Mouse (Mus musculus) heart, embryonic 16.5 days (tissue): Measurements from ENCODE around the gene Tjap1. TPM values are rescaled to one million over a fixed set of nuclear protein-coding genes. Genes with fewer than 3 reads are reported as not detected.

Experiments used
- ATAC-seq: fragments of 200-750 bp; cut with Nextera tagmentation; replicated peaks from 2 replicates; pipeline ENCODE4 v1.8.0; 2017; ENCODE audit warnings: moderate number of reproducible peaks; ENCODE audit not compliant: insufficient read depth, low FRiP score; ENCODE audit errors: extremely low read depth
- H3K27ac ChIP-seq: fragments of 300-500 bp; sonication (generic); 2 replicates; pipeline ENCODE4 v1.5.1; 2014; ENCODE audit warnings: mild to moderate bottlenecking, low read length, control low read depth, moderate library complexity
- H3K27me3 ChIP-seq: fragments of 300-500 bp; sonication (generic); 2 replicates; pipeline ENCODE4 v1.6.1; 2014; ENCODE audit warnings: low read length, mixed read lengths; ENCODE audit not compliant: control insufficient read depth, insufficient read depth
- H3K36me3 ChIP-seq: fragments of 300-500 bp; sonication (generic); 2 replicates; pipeline ENCODE4 v1.6.1; 2014; ENCODE audit not compliant: control insufficient read depth, insufficient read depth
- H3K4me1 ChIP-seq: fragments of 300-500 bp; sonication (generic); 2 replicates; pipeline ENCODE4 v1.6.1; 2014; ENCODE audit warnings: low read length, mixed read lengths; ENCODE audit not compliant: control insufficient read depth, insufficient read depth
- H3K4me2 ChIP-seq: fragments of 300-500 bp; sonication (generic); 2 replicates; pipeline ENCODE4 v1.6.1; 2014; ENCODE audit warnings: low read depth, mild to moderate bottlenecking, control low read depth, low read length
- H3K4me3 ChIP-seq: fragments of 300-500 bp; sonication (generic); 2 replicates; pipeline ENCODE4 v1.5.1; 2014; ENCODE audit warnings: mild to moderate bottlenecking, control low read depth, low read length
- H3K9ac ChIP-seq: fragments of 300-500 bp; sonication (generic); 2 replicates; pipeline ENCODE4 v1.6.1; 2014; ENCODE audit warnings: low read length, control low read depth
- H3K9me3 ChIP-seq: fragments of 300-500 bp; sonication (generic); replicated peaks from 2 replicates; pipeline ENCODE4 v1.6.1; 2016; ENCODE audit warnings: low read length; ENCODE audit not compliant: control insufficient read depth
- WGBS: fragments of 180-500 bp; shearing (Covaris S2); extraction: QIAGEN DNeasy Blood & Tissue Kit; methylation state at CpG from one replicate; pipeline ENCODE4 v1.1.7; 2014; 5-methylcytosine and 5-hydroxymethylcytosine counted together
- polyA plus RNA-seq: library from polyadenylated mRNA; unstranded; fragments of >200 nt; fragmentation: Nextera tagmentation; extraction: Ambion mirVana; gene quantifications from 2 replicates; pipeline ENCODE4 v1.2.1, GENCODE M21; 2015

Gene Tjap1
- polyA plus RNA-seq, 1 experiment from 2014 or later: 42.5 TPM

DNA sequence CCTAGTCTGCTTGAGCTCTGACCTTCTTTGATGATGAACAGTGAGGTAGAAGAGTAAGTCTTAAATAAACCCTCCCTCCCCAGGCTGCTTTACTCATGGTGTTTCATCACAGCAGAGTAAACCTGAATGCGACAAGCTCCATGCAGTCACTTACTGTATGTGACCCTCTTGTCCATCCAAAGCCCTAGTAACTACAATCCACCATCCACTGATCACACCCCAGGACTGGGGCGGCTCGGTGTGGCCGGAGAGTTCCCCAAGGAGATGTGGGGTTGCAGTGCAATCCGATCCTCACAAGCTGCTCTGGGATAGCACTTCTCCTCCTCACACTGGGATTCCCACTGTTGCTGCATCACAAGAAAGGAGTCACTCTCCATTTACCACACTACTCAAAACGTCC lies 8.4 kb downstream of the Tjap1 start:
- H3K4me1 ChIP-seq: peaks cover 40% of the 10 kb centered on the region
- H3K9ac ChIP-seq: no peak overlapping the region; the same call in 1 of the 2 replicates
- no peak for ATAC-seq
- H3K9me3 ChIP-seq: no peaks in the 10 kb centered on the region
- H3K27ac ChIP-seq: peak overlapping the region; percentile 7
- H3K4me3 ChIP-seq: no peak overlapping the region
- H3K36me3 ChIP-seq: peaks cover 25% of the 10 kb centered on the region
- H3K27me3 ChIP-seq: no peaks in the 10 kb centered on the region
- 69% methylated on average over 6 of the region's 6 CpGs for WGBS
- no peak overlapping the region for H3K4me2 ChIP-seq

DNA sequence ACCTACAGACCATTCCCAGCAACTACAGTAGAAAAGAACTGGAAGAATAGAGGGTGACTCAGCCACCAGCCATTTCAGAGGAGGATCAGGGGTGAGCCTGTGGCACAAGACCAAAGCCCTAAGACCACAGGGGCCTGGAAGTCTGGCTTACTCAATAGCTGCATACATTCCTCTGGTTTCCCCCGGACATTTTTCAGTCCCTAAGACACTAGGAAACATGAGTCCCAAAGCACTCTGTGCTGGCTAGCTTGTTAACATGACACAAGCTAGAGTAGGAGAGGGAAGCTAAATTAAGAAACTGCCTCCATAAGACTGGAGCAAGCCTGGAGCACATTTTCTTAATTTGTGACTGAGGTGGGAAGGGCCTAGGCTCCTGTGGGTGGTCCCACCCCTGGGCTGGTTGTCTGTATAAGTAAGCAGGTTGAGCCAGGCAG lies 9.0 kb downstream of the Tjap1 start:
- Histone ChIP-seq H3K27ac (peak overlapping the region; percentile 77), H3K9ac (no peak overlapping the region; the same call in 1 of the 2 replicates), H3K4me3 (no peak overlapping the region), H3K4me1 (peaks cover 47% of the 10 kb centered on the region), H3K36me3 (peaks cover 22% of the 10 kb centered on the region), H3K9me3 (no peaks in the 10 kb centered on the region), H3K4me2 (no peak overlapping the region), H3K27me3 (no peaks in the 10 kb centered on the region)
- 44% methylated on average over 1 of the region's 1 CpGs for WGBS
- no peak; the same call in 1 of the 2 replicates for ATAC-seq

DNA sequence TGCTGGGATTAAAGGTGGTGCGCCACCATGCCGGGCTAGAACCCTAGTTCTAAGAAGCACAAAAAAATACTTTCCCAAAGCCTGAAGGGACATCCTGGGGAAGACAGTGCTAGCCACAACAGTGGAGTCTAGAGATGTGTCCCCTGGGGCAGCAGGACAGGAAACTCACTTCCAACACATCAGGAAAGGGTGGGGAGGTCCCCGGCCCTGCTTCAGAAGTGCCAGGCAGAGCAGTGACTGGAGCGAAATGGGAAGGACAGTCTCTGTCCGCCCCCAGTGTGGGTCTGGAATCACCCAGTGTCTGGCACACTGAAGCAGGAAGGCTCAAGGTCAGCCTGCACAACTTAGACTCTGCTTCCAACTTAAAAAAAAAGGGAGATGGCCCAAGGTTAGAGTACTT lies 10.2 kb downstream of the Tjap1 start:
- Histone ChIP-seq H3K9ac (no peak overlapping the region), H3K36me3 (peaks cover 18% of the 10 kb centered on the region), H3K9me3 (no peaks in the 10 kb centered on the region), H3K27me3 (no peaks in the 10 kb centered on the region), H3K4me1 (peaks cover 46% of the 10 kb centered on the region), H3K4me2 (no peak overlapping the region), H3K4me3 (no peak overlapping the region), H3K27ac (peak overlapping the region; percentile 23; the same call in 1 of the 2 replicates)
- WGBS: 70% methylated on average over 5 of the region's 5 CpGs
- ATAC-seq: no peak

DNA sequence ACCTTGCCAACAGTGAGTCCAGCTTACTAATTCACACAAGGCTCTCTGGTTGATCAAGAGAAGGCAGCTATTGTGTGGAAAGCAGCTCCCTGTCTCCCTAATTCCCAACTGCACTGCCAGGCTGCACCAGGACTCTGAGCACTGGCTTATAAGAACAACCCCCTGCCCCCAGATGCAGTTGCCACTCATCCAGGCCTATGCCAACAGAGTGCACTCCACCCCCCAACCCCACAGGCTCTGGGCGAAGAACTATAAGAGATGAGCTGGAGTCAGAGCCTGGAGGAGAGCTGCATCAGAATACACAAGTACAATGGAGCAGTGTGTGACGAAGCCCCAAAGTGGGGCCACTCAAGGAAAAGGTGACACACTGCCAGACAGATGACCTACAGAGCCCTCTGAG lies 10.8 kb downstream of the Tjap1 start:
- Histone ChIP-seq H3K4me3 (no peak overlapping the region), H3K4me1 (peaks cover 44% of the 10 kb centered on the region), H3K36me3 (peaks cover 14% of the 10 kb centered on the region), H3K9ac (no peak overlapping the region), H3K27ac (no peak overlapping the region), H3K9me3 (no peaks in the 10 kb centered on the region), H3K4me2 (no peak overlapping the region), H3K27me3 (no peaks in the 10 kb centered on the region)
- 87% methylated on average over 2 of the region's 2 CpGs for WGBS
- ATAC-seq: no peak

DNA sequence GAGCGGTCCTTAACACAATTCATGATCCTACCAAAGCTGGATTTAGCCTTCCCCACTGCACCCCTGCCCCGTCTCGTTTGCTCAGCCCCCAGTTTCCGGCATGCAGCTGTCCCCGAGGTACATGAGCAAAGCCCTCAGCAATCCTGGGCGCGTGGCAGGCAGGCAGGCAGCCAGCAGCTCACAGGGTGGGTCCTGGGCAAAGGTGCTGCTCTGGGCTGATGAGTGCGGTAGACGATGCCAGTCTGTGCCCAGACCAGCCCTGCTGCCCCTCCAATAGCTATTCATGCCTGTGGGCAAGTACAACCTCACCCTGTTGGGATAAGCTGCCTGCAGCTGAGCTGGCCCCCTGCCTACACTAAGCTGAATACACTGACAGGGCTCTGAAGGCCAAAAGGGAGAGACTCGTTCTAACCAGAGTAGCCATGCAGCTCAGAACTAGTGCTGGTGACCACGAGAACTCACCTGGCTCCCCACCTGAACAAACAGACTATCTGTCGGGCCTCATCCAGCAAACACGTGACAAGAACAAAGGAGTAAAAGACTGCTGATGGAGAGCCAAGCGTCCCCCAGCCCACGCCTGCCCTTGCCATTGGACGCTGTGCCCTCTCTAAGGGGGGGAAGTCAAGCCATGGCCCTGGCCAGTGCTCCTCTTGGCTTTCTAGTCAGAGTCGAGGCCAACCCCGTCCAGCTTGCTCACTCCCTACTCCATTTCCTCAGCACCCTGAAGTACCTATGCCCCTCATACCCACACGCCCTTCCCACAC lies 12.9 kb downstream of the Tjap1 start:
- Histone ChIP-seq H3K9me3 (no peaks in the 10 kb centered on the region), H3K4me2 (no peak overlapping the region), H3K27me3 (no peaks in the 10 kb centered on the region), H3K4me1 (peaks cover 47% of the 10 kb centered on the region), H3K27ac (peak overlapping the region; percentile 45), H3K36me3 (peaks cover 15% of the 10 kb centered on the region), H3K9ac (peak overlapping the region; percentile 28; the same call in 1 of the 2 replicates), H3K4me3 (no peak overlapping the region)
- 75% methylated on average over 19 of the region's 19 CpGs for WGBS
- no peak for ATAC-seq

DNA sequence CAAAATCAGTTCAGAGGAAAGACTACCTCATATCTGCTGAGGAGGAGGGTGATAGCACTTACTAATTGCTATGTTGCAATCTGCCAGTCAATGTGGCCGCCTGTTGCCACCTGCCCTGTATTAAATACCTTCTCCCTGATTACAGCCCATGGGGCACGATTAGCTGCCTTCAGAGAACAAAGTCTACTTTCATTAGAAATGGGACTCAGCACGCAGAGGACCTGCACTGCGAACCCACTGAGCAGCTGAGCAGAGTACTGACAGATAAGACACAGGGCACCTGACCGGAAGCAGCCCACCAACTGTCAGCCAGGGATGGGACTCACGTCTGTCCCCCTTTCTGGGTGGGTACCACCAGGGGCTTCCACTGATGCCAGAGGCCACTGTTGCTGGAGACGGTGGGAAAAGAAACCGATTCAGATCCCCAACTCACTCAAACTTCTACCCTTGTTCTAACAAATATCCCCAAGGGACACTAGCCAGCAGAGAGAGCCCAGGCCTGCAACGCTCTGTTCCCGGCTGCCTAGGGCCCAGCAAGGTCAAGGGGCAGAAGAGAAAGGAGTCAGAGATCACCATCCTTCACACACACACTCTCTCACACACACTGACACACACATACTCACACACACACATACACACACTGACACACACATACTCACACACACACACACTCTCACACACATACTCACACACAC lies 14.7 kb downstream of the Tjap1 start:
- 59% methylated on average over 10 of the region's 10 CpGs for WGBS
- Histone ChIP-seq H3K4me3 (no peak overlapping the region), H3K9ac (no peak overlapping the region), H3K4me1 (peaks cover 34% of the 10 kb centered on the region), H3K36me3 (peaks cover 29% of the 10 kb centered on the region), H3K4me2 (no peak overlapping the region), H3K9me3 (no peaks in the 10 kb centered on the region), H3K27ac (no peak overlapping the region), H3K27me3 (no peaks in the 10 kb centered on the region)
- no peak for ATAC-seq

DNA sequence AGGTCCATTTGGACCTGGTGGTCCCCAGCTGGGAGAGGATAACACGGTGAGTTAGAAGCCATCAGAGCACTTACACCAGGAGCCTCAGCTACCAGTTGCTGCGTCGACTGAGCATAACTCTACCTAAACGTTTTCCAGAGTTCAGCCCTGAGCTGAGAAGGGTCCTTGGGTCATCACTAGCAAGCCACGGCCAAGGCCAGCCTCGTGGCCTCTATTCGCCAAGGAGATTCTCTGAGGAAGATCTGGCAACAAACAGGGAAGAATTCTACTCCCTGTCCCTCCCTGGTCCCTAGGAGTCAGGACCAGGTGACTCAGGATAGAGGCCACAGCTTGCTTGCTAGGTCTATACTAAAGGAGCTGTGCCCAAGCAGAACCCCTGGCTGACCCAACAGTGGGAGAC lies 15.3 kb downstream of the Tjap1 start:
- ATAC-seq: no peak
- Histone ChIP-seq H3K9ac (no peak overlapping the region), H3K9me3 (no peaks in the 10 kb centered on the region), H3K36me3 (peaks cover 35% of the 10 kb centered on the region), H3K4me3 (no peak overlapping the region), H3K4me1 (peaks cover 28% of the 10 kb centered on the region), H3K4me2 (no peak overlapping the region), H3K27ac (no peak overlapping the region), H3K27me3 (no peaks in the 10 kb centered on the region)
- WGBS: 78% methylated on average over 7 of the region's 7 CpGs

DNA sequence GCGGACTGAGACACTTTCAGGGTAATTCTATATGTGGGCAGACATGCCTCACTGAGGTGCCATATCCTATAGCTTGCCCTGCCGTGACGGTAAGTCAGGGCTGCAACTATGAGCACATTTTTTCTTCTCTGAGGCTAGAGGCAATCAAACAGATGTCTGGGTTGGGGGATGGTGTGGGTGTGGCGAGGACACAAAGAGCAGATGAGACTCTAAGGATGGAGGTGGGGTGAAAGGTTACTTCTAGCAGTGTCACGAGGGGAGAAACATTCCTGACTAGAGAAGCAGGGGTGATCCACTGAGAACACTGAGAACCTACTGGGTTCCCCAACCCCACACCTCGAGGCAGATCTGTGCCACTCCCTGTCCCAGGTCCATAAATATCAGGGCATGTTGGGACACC lies 15.8 kb downstream of the Tjap1 start:
- Histone ChIP-seq H3K27me3 (no peaks in the 10 kb centered on the region), H3K4me2 (no peak overlapping the region), H3K9ac (no peak overlapping the region), H3K36me3 (peaks cover 40% of the 10 kb centered on the region), H3K9me3 (no peaks in the 10 kb centered on the region), H3K27ac (peak overlapping the region; percentile 2; the same call in 1 of the 2 replicates), H3K4me1 (peaks cover 25% of the 10 kb centered on the region), H3K4me3 (no peak overlapping the region)
- WGBS: 74% methylated on average over 6 of the region's 6 CpGs
- no peak for ATAC-seq
